Mouse (Mus musculus) G1E (cell line): ENCODE measurements around the gene Thsd4.

Experiments used
- CTCF ChIP-seq: IDR thresholded peaks from 2 replicates; pipeline ENCODE4 v1.5.1; 2012; ENCODE audit warnings: low read depth, low read length, inconsistent platforms, mixed read lengths
- TAL1 ChIP-seq: conservative IDR thresholded peaks from 2 replicates; pipeline ENCODE4 v1.6.1; 2012; ENCODE audit warnings: low read depth, low read length, inconsistent platforms, mixed read lengths

GRCm38 (mm10) chr9:60052415-60052814 lies 469.4 kb downstream of the Thsd4 start:
- TF ChIP-seq CTCF (no peak), TAL1 (no peak)
